Mouse (Mus musculus) central nervous system, embryonic 11.5 days (tissue): ENCODE data around the gene Gm15130. TPM values are rescaled to one million over a fixed set of nuclear protein-coding genes. Genes with fewer than 3 reads are reported as not detected.

Experiments
- polyA plus RNA-seq: library from polyadenylated mRNA; depleted of rRNA; stranded (reverse); fragments of >200 nt; gene quantifications from 2 replicates; pipeline ENCODE4 v1.2.3, GENCODE M21; 2012; rRNA removed

Gm15130 gene
- not detected in 2 replicates for polyA plus RNA-seq

GRCm38 (mm10) chr2:111152836-111153235 is at the start of gene Gm15130:
Gene Gm15130 (minus strand): TSS chr2:111152936.

GRCm38 (mm10) chr2:111105882-111106281 is 46.9 kb downstream of the Gm15130 start, which contains the start of gene Gm13941:
Gene Gm13941 (minus strand): TSS chr2:111105982.

Other genes starting within 250 kb of the Gm15130 start
- 0.49 and 0.62 TPM in 2 replicates for gene Ano3, start 202.0 kb downstream of the Gm15130 start, polyA plus RNA-seq
- gene Gm13941, start 47.0 kb downstream of the Gm15130 start, polyA plus RNA-seq: not detected in 2 replicates
- gene 4930430A15Rik, start 76.7 kb upstream of the Gm15130 start, polyA plus RNA-seq: not detected in 2 replicates
- gene Olfr1275, start 82.3 kb upstream of the Gm15130 start, polyA plus RNA-seq: not detected in 2 replicates
- gene Olfr1276, start 101.6 kb upstream of the Gm15130 start, polyA plus RNA-seq: not detected in 2 replicates
- gene Olfr1277, start 121.2 kb upstream of the Gm15130 start, polyA plus RNA-seq: not detected in 2 replicates
- gene Olfr1278, start 137.2 kb upstream of the Gm15130 start, polyA plus RNA-seq: not detected in 2 replicates
- gene Olfr1279, start 147.7 kb upstream of the Gm15130 start, polyA plus RNA-seq: not detected in 2 replicates
- gene Olfr1280, start 161.1 kb upstream of the Gm15130 start, polyA plus RNA-seq: not detected in 2 replicates
- not detected in 2 replicates for gene Olfr1281, start 173.6 kb upstream of the Gm15130 start, polyA plus RNA-seq
- gene Olfr1282, start 183.1 kb upstream of the Gm15130 start, polyA plus RNA-seq: not detected in 2 replicates
- not detected in 2 replicates for gene Olfr1283, start 213.9 kb upstream of the Gm15130 start, polyA plus RNA-seq
- gene Olfr1284, start 222.6 kb upstream of the Gm15130 start, polyA plus RNA-seq: not detected in 2 replicates